Mouse (Mus musculus) liver (tissue): Measurements from ENCODE around the gene Actl10.

ENCODE experiments used
- DNase-seq: peaks from one replicate; pipeline ENCODE4 v3.0.0-alpha.2; 2020; ENCODE audit warnings: mixed read lengths

Gene Actl10

GRCm38 (mm10) chr2:154551476-154551875 lies at the start of gene Actl10:
TSS of gene Actl10 (plus strand) at chr2:154551776.
- no peak for DNase-seq

- no peak for DNase-seq
Observed at GRCm38 (mm10) chr2:154507076-154507475, 44.5 kb upstream of the Actl10 start.

- peak; percentile 41 for DNase-seq
Observed at GRCm38 (mm10) chr2:154507566-154508283, 43.9 kb upstream of the Actl10 start.

GRCm38 (mm10) chr2:154508450-154508849 lies 43.1 kb upstream of the Actl10 start:
- no peak for DNase-seq

GRCm38 (mm10) chr2:154510141-154510540 lies 41.4 kb upstream of the Actl10 start:
- DNase-seq: no peak

- no peak for DNase-seq
Observed at GRCm38 (mm10) chr2:154516944-154517343, 34.6 kb upstream of the Actl10 start.

DNA sequence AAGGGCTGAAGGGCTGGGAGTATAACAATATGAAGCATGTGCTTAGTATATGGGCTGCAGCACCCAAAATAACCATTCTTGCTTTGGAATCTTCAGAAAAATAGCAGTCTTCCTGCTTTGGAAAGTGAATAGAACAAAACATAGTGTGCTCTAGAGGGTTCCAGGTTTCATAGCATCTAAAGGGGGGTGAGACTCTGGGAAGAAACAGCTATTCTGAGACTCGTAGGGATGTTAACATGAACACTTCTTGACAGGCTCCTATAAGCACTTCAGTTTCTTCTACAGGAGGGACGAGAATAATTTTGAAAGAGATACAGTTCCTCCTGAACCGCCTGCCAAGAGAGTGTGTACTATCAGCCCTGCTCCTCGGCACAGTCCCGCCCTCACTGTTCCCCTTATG lies 34.2 kb upstream of the Actl10 start:
- no peak for DNase-seq

GRCm38 (mm10) chr2:154521449-154521848 lies 30.1 kb upstream of the Actl10 start:
- no peak for DNase-seq

DNA sequence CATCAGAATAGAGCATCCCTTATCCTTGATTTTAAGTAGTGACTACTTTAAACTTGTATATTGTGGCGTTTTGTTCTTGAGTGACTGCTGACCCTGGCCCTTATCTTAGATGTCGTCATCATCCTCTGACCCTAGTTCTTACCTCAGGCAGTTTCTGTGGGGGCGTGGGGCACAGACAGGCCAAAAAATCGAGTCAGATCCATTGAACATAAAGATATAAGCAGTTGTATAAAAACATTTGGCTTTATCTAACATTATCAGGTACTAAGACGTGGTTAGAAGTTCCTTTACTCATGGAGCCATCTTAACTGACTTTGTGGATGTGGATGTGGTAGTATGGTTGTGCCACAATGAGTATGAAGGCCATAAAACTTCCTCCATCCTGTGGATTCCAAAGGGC lies 29.2 kb upstream of the Actl10 start:
- DNase-seq: no peak

GRCm38 (mm10) chr2:154525285-154525684 lies 26.3 kb upstream of the Actl10 start:
- no peak for DNase-seq

DNA sequence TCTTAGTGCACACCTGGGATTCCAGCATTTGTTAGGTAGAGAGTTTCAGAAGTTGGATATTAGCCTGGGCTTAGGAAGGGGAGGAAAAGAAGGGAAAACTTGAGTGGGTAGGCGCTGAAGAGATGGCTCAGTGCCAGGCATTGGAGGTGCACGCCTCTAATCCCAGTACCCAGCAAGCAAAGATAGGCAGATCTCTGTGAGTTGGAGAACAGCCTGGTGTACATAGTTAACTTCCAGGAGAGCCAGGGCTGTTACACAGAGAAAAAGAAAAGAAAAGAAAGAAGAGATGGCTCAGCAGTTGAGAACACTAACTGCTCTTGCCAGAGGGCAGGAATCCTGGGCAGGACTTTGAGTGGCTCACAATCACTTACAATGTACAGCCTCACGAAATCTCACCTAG lies 25.0 kb upstream of the Actl10 start:
- DNase-seq: no peak

GRCm38 (mm10) chr2:154532888-154533287 lies 18.7 kb upstream of the Actl10 start:
- no peak for DNase-seq

DNA sequence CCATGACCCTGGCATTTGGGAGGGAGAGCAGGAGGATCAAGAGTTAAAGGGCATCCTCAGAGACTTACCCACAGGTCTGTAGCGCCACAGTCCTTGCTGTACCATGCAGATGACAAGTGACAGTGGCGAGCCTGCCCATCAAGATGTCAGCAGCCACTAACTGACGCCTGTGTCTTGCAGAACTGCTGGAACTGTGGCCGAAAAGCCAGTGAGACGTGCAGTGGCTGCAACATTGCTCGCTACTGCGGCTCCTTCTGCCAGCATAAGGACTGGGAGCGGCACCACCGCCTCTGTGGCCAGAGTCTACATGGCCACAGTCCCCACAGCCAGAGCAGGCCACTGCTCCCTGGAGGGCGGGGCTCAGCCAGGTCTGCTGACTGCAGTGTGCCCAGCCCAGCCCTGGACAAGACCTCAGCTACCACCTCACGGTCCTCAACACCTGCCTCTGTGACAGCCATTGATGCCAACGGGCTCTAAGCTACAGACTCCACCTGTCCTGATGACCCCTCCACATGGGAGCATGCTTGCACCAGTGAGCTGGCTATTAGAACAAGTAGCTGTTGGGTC lies 16.8 kb upstream of the Actl10 start:
- no peak for DNase-seq

DNA sequence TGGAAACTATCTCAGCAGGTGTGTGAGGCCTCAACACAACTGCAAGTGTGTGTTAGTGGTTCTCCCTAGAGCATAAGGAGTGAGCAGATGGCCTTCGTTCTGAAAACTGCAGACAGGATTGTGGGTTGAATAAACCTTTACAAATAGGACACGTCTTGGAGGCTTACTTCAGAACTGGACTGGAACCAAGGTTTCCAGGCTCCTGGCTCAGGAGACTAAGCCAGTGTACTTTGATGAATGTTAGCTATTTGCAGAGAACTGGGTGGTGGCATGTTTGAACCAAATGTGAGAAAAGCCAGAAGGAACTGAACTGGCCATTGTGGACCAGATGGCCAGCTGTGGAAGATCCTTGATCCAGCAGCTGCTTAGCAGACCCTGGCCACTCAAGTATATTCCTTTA lies 13.3 kb upstream of the Actl10 start:
- no peak for DNase-seq

- DNase-seq: no peak
Observed at GRCm38 (mm10) chr2:154538710-154539109, 12.9 kb upstream of the Actl10 start.

DNA sequence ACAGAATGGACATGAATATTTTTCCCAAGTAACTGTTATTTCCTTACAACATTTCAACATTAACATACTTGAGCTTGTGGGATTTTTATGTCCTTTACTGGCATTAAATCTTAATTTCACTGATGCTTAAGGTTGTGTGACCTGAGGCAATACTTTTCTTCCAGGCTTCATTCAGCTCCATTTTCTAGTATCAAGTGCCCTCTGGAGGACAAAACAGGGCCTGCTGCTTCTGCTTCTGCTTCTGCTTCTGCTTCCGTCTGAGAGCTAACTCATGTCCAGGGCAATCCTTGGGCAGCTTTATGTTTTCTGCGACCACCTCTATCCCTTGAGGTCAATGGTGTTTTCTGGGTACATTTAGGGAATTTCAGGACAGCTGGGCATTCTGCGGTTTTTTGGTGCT lies 11.9 kb upstream of the Actl10 start:
- DNase-seq: no peak

DNA sequence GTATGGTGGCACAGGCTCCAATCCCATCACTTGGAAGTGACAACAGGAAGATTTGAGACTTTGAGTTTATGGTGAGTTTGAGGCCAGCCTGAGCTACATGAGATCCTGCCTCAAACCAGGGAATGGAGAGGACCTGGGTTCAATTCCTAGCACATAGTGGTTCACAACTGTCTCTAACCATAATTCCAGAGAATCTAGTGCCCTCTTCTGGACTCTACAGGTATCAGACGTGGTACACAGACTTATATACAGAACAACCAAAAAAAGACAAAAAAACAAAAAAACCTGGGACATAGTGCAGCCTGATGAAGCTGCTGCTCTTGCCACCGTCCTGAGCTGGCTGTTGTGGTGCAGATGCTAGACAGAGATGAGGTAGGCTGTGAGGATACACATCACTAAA lies 9.9 kb upstream of the Actl10 start:
- no peak for DNase-seq

DNA sequence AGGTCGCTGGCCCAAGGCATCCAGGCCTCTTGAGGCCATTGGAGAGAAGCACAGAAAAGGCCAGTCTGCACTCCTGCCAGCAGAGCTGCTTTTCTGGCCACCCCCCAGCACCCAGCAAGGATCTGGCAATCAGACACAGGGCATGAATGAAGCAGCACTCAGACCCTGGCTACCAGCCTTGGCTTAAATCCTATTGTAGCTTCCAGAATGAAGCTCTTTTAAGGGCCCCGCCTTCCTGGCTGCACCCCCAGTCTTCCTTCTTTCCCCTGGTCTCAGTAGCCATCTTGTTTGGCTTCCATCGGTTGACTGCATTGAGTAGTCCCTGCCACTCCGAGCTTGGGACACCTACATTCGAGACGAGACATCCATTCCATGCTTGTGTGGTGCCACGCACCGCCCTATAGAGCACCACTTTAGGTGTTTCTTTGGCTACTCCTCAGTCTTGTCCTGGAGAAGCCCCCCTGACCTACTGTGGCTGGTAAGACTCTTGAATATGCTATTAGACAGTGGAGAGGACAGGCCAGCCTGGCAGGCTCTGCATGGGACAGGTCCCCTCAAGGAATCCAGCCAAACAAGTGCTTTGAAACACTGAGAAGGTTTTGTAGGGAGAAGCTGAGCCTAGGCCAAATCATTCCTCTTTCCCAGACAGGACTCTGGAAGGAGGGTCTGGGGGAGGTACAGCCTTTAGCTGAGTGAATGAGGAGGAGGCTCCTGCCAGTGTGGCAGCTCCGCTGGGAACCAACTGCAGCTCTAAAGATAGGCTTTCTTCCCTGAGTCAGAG lies 7.8 kb upstream of the Actl10 start:
- DNase-seq: no peak

- DNase-seq: no peak
Observed at GRCm38 (mm10) chr2:154546711-154547110, 4.9 kb upstream of the Actl10 start, which contains the start of gene 1700003F12Rik. TSS of gene 1700003F12Rik (plus strand) at chr2:154547085.

- DNase-seq: peak; percentile 45
Observed at GRCm38 (mm10) chr2:154548688-154549087, 2.9 kb upstream of the Actl10 start.

- peak; percentile 80 for DNase-seq
Observed at GRCm38 (mm10) chr2:154549127-154549885, 2.3 kb upstream of the Actl10 start.

DNA sequence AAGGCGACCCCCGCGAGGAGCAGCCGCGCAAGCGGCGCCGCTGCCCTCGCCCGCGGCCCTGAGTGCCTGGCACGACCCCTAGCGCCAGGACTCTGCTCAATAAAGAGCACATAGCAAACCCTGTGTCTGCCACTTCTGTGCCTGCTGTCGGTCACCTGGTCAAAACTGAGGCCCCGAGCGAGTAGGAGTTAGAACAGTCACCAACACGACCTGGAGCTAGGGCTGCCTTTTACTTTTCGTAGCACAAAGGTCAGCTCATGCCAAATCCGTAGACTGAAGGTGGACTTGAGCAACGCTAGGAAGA lies 1.7 kb upstream of the Actl10 start:
- no peak for DNase-seq

DNA sequence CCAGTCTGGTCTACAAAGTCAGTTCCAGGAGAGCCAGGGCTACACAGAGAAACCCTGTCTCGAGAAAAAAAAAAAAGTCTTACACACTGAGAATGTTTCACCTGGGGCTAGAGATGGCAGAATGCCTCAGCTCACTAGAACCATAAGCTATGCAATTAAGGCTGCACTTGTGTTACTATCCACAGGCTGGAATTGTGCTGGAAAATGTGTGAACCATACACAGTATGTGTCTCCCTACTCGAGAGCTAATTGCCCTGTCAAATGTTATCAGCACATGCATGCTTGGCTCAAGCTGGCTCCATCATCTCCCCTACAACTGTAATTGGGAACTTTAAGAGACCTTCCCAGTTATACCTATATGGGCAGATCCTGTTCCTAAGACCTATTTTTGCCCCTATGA lies 639 bp upstream of the Actl10 start:
- DNase-seq: no peak
